Mouse (Mus musculus) CH12.LX (cell line): ENCODE measurements at regions not wholly inside any gene's neighbourhood (a gene's known extent, or its start where the extent isn't known, plus 50 kb on each side); places are given as distances from the start of the nearest gene placed in this dataset.

Experiments
- BHLHE40 ChIP-seq: IDR thresholded peaks from 2 replicates; pipeline ENCODE4 v1.6.1; 2011; ENCODE audit warnings: mild to moderate bottlenecking, low read depth, low read length, improper control_type of control experiment
- CTCF ChIP-seq, 2 experiments: IDR thresholded peaks in 1 of 2; conservative IDR thresholded peaks in 1 of 2; 2 replicates each; pipeline ENCODE4 v1.5.1; 2011 to 2012; ENCODE audit warnings: low read depth in 2 of 2, low read length in 2 of 2, improper control_type of control experiment in 1 of 2, inconsistent platforms in 1 of 2, mild to moderate bottlenecking in 1 of 2, moderate library complexity in 1 of 2
- ELF1 ChIP-seq: IDR thresholded peaks from 2 replicates; pipeline ENCODE4 v1.6.1; 2014; ENCODE audit warnings: low read depth, mild to moderate bottlenecking, inconsistent platforms, low read length, improper control_type of control experiment
- POLR2A ChIP-seq: IDR thresholded peaks from 2 replicates; pipeline ENCODE4 v1.6.1; 2011; ENCODE audit warnings: low read depth, mild to moderate bottlenecking, improper control_type of control experiment, low read length
- ZMIZ1 ChIP-seq: IDR thresholded peaks from 2 replicates; pipeline ENCODE4 v1.6.1; 2012; ENCODE audit warnings: low read depth, mild to moderate bottlenecking, inconsistent platforms, low read length, improper control_type of control experiment

GRCm38 (mm10) chr2:174547207-174547606 lies 74.3 kb upstream of the Prelid3b start:
- TF ChIP-seq CTCF (conservative IDR thresholded peaks at IDR 0.05 in 1 of 2, IDR thresholded peaks at IDR 0.05 in 1 of 2; ENCODE audit: low read depth in 2 of 2, low read length in 2 of 2) (peak; percentile 24 to 79; a peak in 2 of 4 replicates), BHLHE40 (no peak), ELF1 (no peak), ZMIZ1 (no peak), POLR2A (no peak)
